Mouse (Mus musculus) liver, postnatal 0 days (tissue): ENCODE measurements around the gene Anxa6.

ENCODE experiments used
- CTCF ChIP-seq: sonication (generic); IDR thresholded peaks from 2 replicates; pipeline ENCODE4 v1.5.1; 2016; ENCODE audit warnings: antibody characterized with exemption, low read depth
- EP300 ChIP-seq: IDR thresholded peaks from 2 replicates; pipeline ENCODE4 v1.6.1; 2016; ENCODE audit warnings: antibody characterized with exemption, low read depth, mild to moderate bottlenecking

DNA sequence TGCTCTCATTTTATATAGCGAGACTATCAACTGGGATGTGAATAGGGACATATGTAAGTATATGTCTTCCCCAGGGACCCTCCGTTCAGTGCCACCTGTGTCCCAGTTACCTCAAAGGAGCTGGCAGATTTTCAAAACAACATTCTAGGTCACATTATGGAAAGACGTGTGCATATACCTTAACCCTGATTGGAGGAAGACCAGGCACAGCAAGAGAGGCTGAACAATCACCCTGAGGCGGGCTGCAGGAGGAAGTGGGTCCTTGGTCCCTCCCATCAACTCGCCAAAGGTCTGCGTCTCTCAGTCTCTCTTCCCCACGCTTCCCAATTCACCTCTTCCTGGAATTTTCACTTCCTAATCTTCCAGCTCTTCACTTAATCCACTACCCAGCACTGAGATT lies 76.3 kb downstream of the Anxa6 start:
- TF ChIP-seq CTCF (no peak), EP300 (no peak)
